Mouse (Mus musculus) v-Abl transformed pro-B cells (cell line): ENCODE data around the gene Zfp184.

Experiments used
- in situ Hi-C, 2 experiments: fragments of 400-800 bp; cut with MboI; formaldehyde crosslinking; loops; one replicate each; pipeline ENCODE4 v1.15.1; 2025; ENCODE audit not compliant: unreplicated experiment in 2 of 2

Gene Zfp184

DNA sequence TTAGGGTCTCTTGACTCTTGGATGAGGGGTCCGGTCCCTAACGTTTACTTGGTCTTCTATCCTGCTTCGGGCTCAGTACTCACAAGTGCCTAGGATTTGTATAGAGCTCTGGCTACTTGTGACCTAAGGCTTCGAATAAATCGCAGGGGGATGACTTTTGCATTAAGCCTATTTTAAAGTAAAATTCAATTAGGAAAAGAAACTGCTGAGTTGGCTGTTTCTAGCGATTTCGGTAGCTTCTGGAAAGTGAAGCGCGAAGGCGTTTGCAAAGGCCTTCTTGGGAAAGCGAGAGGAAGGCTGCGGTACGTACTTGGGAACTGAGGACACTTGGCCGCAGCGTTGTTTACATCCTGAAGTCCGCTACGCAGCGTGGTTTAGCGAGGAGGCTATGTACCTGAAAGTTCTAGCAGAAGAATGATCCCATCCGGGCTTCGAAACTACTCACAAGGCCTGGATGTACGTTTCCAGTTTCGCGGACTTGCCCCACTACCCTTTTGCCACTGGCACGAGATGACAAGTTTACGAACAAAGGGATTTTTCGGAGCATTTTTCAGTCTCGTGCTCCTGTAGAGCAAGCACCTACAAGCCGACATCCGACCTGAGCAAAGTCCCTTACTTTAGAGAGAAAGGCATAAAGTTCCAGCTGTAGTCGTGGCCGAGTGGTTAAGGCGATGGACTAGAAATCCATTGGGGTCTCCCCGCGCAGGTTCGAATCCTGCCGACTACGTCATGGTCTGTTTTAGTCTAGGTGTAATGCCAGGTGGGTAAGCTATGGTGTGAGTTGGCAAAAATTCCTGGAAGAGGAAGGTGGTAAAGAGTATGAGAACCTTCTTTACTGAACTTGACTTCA, 26.1 kb upstream of the Zfp184 start:
- in situ Hi-C loops: loop anchor here (10.0 kb wide), 2 partner anchors 64 to 644 kb away; no protein-coding TSS in a partner anchor

DNA sequence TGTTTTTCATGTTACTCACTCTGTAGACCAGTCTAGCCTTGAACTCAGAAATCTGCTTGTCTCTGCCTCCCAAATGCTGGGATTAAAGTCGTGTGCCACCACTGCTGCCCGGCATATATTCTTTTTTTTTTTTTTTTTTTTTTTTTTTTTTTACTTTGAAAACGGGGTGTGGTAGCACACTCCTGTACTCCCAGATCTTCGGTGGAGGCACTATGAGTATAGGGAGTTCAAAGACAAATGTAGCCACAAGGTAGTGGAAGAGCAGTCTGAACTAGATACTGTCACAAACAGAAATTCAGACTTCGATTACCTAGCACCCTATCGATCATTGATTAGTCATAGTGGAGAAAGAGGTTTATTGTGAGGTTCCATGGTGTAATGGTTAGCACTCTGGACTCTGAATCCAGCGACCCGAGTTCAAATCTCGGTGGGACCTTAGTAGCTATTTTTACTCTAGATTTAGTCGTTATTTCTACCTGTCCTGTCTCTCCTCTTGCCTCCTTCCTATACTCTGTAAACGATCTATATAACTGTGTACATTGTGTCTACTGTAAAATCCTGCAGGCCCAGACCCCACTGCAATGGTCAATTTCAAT, 25.0 kb upstream of the Zfp184 start:
- in situ Hi-C loops: loop anchor here (10.0 kb wide), 3 partner anchors 65 to 645 kb away; no protein-coding TSS in a partner anchor

DNA sequence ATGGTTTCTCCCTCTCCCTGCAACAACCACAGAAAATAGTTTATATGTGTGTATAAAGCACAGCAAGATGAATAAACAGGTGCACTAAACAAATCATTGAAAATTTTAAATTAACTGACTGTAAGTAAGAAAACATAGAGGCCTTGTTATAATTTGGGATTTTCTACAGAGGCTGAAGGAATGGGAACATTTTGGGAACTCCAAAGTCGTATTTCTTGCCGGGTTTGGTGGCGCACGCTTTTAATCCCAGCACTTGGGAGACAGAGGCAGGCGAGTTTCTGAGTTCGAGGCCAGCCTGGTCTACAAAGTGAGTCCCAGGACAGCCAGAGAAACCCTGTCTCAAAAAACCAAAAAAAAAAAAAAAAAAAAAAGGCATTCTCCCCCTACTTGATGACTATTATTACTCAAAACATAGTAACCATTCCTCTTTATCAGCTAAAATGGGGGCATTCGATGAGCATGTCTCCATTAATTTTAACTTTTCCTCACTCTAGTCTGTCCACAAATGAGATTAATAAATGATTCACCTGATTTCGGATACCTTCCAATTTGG, 24.1 kb upstream of the Zfp184 start:
- in situ Hi-C loops: loop anchor here in 1 of 2 experiments (10.0 kb wide), 1 partner anchor 104 kb away; no protein-coding TSS in a partner anchor

DNA sequence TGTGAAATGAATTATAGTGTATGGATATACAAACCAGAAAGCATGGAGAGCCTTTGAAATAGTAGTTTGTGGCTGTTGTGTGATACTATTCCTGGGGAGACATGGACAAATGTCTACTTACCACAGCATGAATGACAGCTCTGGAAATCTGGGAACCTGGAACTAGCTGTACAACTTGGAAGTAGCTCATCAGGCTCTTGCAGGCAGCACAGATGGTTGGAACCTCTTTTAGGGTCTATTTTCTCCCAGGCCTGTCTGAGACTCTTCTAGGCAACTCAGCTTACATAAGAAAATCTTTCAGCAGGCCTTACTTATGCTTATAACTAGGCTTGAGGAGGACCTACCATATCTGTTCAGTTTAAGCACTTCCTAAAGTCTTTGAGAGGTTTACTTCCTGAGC, 21.5 kb upstream of the Zfp184 start:
- in situ Hi-C loops: loop anchor here in 1 of 2 experiments (10.0 kb wide), 1 partner anchor 101 kb away; no protein-coding TSS in a partner anchor

DNA sequence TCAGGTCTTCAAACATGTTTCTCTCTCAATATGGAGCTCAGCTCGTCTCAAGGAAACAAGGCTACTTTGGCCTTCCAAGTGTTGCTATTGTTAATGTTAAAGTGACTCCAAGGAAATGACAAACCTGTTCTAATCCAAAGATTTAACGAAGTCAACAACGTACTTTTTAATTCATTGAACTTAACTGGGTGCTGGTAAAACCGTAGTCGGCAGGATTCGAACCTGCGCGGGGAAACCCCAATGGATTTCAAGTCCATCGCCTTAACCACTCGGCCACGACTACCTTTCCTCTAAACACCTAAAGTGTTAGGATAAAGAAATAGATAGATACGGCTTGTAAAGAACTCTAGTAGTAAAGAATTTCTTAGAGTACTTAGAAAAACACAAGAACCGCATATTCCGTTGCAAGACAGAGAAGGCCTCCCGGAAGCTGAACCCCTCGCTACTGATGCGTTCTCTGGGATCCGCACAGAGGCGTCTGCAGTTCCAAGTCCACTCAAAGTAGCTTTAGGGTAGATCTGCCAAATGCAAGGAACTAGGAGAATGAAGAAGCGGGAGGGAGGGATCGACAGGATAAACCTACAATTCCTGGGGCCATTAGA, 20.1 kb upstream of the Zfp184 start:
- in situ Hi-C loops: loop anchor here (10.0 to 25.0 kb wide), 2 partner anchors 100 to 1613 kb away; no protein-coding TSS in a partner anchor

DNA sequence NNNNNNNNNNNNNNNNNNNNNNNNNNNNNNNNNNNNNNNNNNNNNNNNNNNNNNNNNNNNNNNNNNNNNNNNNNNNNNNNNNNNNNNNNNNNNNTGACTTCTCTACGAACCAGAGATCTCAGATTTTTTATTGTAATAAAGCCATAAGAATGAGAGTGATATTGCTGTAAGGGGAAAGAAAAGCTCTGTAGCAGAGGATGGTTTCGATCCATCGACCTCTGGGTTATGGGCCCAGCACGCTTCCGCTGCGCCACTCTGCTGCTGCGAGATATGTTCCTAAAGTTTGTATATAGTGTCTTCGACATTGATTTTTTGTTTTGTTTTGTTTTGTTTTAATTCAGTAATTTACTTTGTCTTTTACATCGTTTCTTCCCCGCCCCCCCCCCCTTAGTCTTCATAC, 13.9 kb upstream of the Zfp184 start:
- in situ Hi-C loops: loop anchor here (5.0 to 25.0 kb wide), 3 partner anchors 91 to 1619 kb away; no protein-coding TSS in a partner anchor

DNA sequence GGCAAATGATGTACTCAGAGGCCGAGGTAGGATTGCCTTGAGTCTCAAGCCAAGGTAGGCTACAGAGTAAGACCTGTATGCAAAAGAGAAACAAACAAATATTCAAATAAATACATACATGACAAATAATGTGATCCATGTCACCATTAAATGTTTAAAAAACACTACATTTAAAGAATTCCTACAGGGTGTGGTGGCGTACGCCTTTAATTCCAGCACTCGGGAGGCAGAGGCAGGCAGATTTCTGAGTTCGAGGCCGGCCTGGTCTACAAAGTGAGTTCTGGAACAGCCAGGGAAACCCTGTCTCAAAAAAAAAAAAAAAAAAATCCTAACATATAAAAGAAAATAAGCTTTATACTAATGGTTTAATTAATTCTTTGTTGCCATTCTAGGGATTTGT, 13.2 kb upstream of the Zfp184 start:
- in situ Hi-C loops: loop anchor here (5.0 to 25.0 kb wide), 3 partner anchors 91 to 1619 kb away; no protein-coding TSS in a partner anchor

DNA sequence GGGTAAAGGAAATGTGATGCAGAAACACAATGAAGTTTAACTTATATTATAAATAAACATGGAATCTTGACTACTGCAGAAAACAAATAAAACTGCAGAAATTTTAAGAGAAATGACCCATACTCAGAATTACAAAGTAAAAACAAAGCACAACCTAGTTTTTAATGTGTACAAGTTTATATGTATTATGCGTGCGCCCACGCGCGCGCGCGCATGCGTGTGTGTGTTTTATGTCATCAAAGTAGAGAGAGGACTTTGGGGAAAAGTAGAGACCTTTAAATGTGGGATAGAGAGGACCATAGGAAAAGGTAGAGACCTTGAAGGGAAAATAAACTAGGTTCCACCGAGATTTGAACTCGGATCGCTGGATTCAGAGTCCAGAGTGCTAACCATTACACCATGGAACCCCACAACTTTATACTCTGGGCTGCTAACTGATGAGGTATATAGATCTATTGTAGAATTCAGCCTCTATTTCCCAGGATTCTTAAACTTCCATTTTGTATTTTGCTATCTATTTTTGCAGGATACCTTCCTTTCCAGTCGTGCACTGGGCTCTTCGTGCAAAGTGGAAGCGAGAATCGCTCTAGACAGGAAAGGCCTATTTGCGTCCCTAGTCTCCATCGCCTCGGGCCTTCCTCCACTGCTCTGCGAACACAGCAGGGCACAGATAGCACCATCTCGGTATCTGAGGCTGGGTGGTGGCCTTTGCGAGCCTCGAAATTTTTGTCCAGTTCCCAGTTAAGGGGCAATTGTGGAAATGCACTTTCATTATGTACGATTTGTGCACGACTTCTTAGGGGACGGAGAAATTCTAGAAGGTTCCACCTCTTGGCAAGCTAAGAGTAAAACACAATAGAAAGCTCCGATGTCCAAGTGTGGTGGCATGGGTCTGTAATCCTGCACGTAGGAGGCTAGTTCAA, 11.0 kb upstream of the Zfp184 start:
- in situ Hi-C loops: loop anchor here (5.0 to 25.0 kb wide), 3 partner anchors 88 to 1622 kb away; no protein-coding TSS in a partner anchor

DNA sequence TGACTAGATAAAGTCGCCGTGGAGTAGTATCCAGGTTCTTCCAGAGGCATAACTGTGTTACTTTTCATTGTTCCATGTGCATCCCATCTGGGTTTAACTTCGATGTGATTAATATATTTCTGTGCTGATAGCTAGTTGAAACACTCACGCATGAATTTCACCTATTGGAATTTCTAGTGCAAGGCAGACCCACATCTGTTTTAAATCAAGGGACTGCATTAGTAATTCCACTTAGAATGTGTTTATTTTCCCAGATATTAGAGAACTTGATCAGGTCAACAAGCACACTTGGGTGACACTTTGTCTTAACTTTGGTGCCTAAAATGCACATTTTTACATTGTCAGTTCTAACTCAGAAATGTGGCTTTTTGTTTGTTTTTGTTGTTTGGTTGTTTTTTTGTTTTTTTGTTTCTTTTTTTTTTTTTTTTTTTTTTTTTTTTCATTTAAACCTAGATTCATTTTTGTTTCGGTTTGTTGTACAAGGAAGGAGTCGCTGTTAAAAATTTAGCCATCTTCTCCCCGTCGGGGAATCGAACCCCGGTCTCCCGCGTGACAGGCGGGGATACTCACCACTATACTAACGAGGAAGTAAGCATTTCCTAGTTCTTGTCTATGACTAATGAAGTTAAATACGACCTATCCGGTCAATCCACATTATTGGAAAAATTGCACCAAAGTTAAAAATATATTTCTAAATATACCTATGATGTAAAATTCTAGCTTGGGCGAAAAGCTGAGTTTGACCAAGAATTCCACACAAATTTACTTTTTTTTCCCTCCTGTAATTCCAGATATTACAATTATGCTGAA, 9.7 kb upstream of the Zfp184 start:
- in situ Hi-C loops: loop anchor here (5.0 to 25.0 kb wide), 7 partner anchors 87 to 1623 kb away; no protein-coding TSS in a partner anchor

DNA sequence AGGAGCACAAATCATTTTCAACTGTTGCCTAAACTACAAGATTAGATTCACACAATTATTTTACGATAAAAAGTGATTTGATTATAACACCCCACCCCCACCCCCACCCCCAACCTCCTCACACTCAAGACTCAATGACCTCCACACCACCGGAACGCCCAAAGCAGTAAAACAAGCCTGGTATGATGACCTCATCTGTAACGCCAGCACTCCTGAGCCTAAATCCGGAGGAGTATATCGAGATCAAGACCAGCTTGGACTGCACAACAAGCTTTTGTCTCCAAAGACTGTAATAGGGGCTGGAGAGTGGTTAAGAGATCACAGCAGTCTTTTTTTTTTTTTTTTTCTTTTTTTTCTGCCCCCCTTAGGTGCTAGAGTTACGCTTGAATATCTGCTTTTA, 9.1 kb upstream of the Zfp184 start:
- in situ Hi-C loops: loop anchor here (5.0 to 25.0 kb wide), 6 partner anchors 224 to 1624 kb away; no protein-coding TSS in a partner anchor

DNA sequence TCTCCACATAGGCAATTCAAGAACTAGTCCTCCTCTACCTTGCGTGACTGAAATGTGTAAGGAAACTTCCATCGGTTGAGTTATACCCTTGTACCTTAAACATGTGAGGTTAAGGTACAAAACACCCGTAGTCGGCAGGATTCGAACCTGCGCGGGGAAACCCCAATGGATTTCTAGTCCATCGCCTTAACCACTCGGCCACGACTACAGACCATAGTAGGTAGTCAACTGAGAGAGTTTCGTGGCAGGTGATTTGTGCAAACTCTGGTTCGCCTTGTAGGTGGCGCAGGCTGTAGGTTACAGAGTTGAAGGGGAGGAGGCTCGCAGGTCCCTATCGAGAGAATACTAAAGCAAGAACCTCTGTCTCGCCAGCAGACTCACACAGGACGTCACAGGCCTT, 7.9 kb upstream of the Zfp184 start:
- in situ Hi-C loops: loop anchor here (5.0 to 25.0 kb wide), 6 partner anchors 225 to 1625 kb away; no protein-coding TSS in a partner anchor

DNA sequence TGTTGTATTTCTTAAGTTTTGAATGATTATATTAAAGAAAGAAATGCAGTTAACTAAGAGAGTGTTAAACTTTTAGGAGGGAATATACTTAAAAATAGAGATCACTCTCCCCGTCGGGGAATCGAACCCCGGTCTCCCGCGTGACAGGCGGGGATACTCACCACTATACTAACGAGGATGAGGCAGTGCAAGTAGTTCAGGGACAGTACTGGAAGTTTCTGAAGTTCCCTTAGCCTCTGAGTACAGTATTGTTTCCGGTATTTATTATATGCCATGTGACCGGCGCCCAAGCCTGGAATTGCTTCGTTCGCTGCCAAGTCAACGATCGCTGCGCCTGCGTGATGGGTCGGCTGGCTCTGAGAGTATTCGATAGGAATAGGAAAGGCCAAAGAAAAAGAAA, 4.7 kb upstream of the Zfp184 start:
- in situ Hi-C loops: loop anchor here (10.0 to 25.0 kb wide), 2 partner anchors 225 to 1628 kb away; partner anchors contain the start of genes Hist1h2ai (in 1 of the 2), Hist1h2bl (in 1 of the 2) and Hist1h3h (in 1 of the 2)

DNA sequence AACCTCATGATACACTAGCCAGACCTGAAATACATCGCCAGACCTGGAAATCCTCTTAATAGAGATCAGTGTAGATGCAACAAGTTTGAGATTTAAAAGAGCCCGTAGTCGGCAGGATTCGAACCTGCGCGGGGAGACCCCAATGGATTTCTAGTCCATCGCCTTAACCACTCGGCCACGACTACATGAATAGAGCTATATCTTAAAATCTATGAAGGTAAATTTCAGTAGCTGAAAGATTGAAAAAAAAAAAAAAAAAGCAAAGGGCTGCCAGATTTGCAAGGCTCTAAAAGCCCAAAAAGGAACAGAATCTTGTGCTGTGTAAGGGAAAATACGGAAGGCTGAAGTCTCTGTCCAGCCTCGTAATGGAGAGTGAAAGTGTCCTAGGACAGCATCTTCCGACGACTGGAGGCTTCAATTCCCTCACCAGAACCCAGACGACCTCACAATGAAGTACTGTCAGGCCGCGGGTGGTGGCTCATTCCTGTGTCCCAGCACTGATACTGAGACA, 4.0 kb upstream of the Zfp184 start:
- in situ Hi-C loops: loop anchor here (10.0 to 25.0 kb wide), 2 partner anchors 226 to 1629 kb away; partner anchors contain the start of genes Hist1h2ai (in 1 of the 2), Hist1h2bl (in 1 of the 2) and Hist1h3h (in 1 of the 2)

DNA sequence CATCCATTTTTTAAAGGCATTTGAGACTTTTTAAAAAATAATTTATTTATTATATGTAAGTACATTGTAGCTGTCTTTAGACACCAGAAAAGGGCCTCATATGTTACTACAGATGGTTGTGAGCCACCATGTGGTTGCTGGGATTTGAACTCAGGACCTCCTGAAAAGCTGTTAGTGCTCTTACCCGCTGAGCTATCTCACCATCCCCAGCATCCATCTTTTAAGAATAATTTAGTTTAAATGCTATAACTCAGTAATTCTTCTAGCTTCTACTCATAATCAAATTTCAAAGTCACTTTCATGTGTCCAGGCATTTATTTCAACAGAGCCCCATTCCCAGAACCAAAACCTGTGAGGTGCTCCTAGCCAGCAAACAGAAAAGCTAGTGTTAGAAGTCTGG, 1.2 kb upstream of the Zfp184 start:
- in situ Hi-C loops: loop anchor here (10.0 to 25.0 kb wide), 2 partner anchors 229 to 1631 kb away; partner anchors contain the start of genes Hist1h2ai (in 1 of the 2), Hist1h2bl (in 1 of the 2) and Hist1h3h (in 1 of the 2)

DNA sequence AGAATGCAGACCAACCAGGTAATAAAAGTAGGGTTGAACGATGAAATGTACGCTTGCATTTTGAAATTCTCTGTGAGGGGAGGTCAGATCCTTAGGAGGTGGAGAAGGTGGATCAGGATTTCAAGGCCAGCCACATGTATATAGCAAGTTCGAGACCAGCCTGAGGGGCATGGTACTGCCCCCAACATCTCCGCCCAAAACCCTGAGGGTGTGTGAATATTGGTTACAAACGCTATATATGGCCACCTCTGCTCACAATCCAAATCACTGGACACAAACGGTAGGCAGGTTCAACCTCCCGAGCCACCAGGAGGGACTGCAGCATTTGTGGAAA, 335 bp upstream of the Zfp184 start:
- in situ Hi-C loops: loop anchor here (10.0 to 25.0 kb wide), 2 partner anchors 230 to 1632 kb away; partner anchors contain the start of genes Hist1h2ai (in 1 of the 2), Hist1h2bl (in 1 of the 2) and Hist1h3h (in 1 of the 2)

DNA sequence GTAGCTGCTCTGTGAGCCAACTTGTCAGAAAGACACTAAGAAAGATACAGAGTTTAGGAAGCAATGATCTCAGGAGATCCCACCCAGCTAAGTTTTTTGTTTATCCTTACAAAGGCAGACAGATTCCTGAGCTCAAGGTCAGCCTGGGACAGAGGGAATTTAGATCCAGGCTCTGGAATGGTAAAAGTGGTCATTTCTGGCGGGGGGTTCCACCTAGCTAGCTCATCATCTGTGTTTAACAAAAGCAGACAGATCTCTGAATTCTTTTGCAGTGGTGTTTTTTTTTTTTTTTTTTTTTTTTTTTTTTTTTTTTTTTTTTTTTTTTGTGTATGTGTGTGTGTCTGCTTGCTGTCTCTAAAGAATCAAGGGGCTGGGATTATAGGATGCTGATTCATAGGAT, 24.4 kb downstream of the Zfp184 start:
- in situ Hi-C loops: no loop called here

DNA sequence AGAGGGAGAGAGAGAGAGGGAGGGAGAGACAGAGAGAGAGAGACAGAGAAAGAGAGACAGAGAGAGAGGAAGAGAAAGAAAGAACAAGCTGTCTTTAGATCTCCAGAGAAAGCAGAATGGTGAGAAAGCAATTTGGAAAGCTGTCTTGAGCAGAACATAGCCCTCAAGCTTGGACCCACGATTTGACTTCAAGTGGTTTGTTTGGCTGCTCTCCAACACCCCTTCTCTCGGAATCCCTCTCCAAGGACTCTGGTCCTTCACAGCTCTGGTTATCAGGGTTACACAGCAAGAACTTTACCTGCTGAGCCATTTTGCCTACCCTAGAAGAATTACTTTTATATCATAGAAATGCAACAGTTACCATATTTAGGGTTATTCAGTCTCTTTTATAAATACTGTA, 24.9 kb downstream of the Zfp184 start:
- in situ Hi-C loops: loop anchor here (5.0 kb wide), 1 partner anchor 52 kb away; no protein-coding TSS in a partner anchor

DNA sequence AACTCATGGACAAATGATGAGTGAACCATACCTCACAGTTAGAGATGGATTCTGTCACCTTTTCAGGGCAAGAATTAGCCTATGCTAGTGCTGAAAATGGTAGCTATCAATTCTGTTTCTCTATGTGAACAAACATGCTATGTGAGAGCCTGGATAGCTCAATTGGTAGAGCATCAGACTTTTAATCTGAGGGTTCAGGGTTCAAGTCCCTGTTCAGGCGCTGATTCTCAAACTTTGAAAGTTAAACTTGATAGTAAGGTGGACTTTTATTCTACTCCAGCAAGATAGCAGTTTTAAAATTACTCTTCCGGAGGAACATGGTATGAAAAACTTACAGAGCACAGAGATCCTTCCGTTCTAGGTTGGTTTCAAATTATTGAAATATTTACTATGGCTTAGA, 26.7 kb downstream of the Zfp184 start:
- in situ Hi-C loops: loop anchor here (5.0 kb wide), 1 partner anchor 51 kb away; no protein-coding TSS in a partner anchor
